13 mouse cellular contexts compared by ENCODE assay signal in genomic region chr11:95896446-95897179, GRCm38 (mm10). TPM values are rescaled to one million over a fixed set of nuclear protein-coding genes. Genes with fewer than 3 reads are reported as not detected.
DNase-seq lines count a peak whose midpoint lies in the region; ATAC-seq and TF ChIP-seq lines count a peak whose summit lies in the region.
"Had no signal": no experiment of that assay in that cellular context is flagged by ENCODE, and none has a peak within 500 bp of the region (broad histone marks: within the 10 kb centered on the region; RNA-seq: fewer than 3 reads in every experiment).

No protein-coding gene starts in this region.

- WGBS in macrophage (ENCODE audit: missing documents), result 7% methylated on average over 14 of the region's 14 CpGs
- WGBS in midbrain, embryonic 13.5 days, result 85% methylated on average over 14 of the region's 14 CpGs

- DNase-seq in spleen, postnatal 36 days (ENCODE audit: low spot score in 2 of 2), result peak; percentile 40 to 55
- no peak for DNase-seq in spleen, adult 12 weeks (ENCODE audit: low spot score)
- peak; percentile 35 for DNase-seq in thymus, postnatal 25 days
- DNase-seq in urinary bladder, postnatal 25 days (ENCODE audit: low spot score), result no peak
- DNase-seq in layer of hippocampus, adult 2 months (ENCODE audit: low spot score in 2 of 2), result no peak
- DNase-seq: gastrocnemius, postnatal 25 days; kidney, postnatal 4 days had no signal

- H3K79me2 ChIP-seq in macrophage (ENCODE audit: inconsistent target), result no peaks in the 10 kb centered on the region

- TF ChIP-seq POLR2A in bone marrow macrophage, adult 2 months (IDR thresholded peaks at IDR 0.05; ENCODE audit: borderline replicate concordance, low read depth, low read length), result no peak

- no peaks in the 10 kb centered on the region for H3K36me3 ChIP-seq in macrophage (ENCODE audit: inconsistent target)
- no peaks in the 10 kb centered on the region for H3K36me3 ChIP-seq in midbrain, embryonic 13.5 days

- H3K4me2 ChIP-seq in midbrain, embryonic 13.5 days (replicated peaks), result no peak overlapping the region

- no peak overlapping the region for H3K9ac ChIP-seq in midbrain, embryonic 13.5 days (replicated peaks)

- H3K4me3 ChIP-seq in bone marrow macrophage, adult 2 months (ENCODE audit: insufficient read depth, low read length), result peak overlapping the region; percentile 55
- H3K4me3 ChIP-seq in macrophage (ENCODE audit: inconsistent target), result peak overlapping the region; percentile 34
- H3K4me3 ChIP-seq in midbrain, embryonic 13.5 days (replicated peaks), result no peak overlapping the region
- no peak overlapping the region for H3K4me3 ChIP-seq in layer of hippocampus, adult 2 months

- H3K27ac ChIP-seq in bone marrow macrophage, adult 2 months (ENCODE audit: insufficient read depth, low read depth, low read length), result no peak overlapping the region
- H3K27ac ChIP-seq in macrophage, result no peak overlapping the region
- no peak overlapping the region for H3K27ac ChIP-seq in midbrain, embryonic 13.5 days
- H3K27ac ChIP-seq in layer of hippocampus, adult 2 months, result no peak overlapping the region

- ATAC-seq in midbrain, embryonic 13.5 days, result no peak
- ATAC-seq: lung, postnatal 0 days had no signal

- H3K4me1 ChIP-seq in bone marrow macrophage, adult 2 months (ENCODE audit: control insufficient read depth, insufficient read depth, low read length), result peaks cover 5% of the 10 kb centered on the region
- no peaks in the 10 kb centered on the region for H3K4me1 ChIP-seq in midbrain, embryonic 13.5 days (replicated peaks)

- TF ChIP-seq CTCF in bone marrow macrophage, adult 2 months (IDR thresholded peaks at IDR 0.05; ENCODE audit: low read depth, low read length), result no peak
- no peak for TF ChIP-seq CTCF in layer of hippocampus, adult 2 months (conservative IDR thresholded peaks at IDR 0.05)

- H3K9me3 ChIP-seq in midbrain, embryonic 13.5 days, result no peaks in the 10 kb centered on the region

- peaks cover 4% of the 10 kb centered on the region; the same call in 1 of the 2 replicates for H3K27me3 ChIP-seq in midbrain, embryonic 13.5 days

RNA-seq across cellular contexts. Expression of gene B4galnt2, which starts 18.1 kb away (rescaled TPM):
- 0.64 TPM in 1 of 2 replicates, not detected in the other for polyA plus RNA-seq in bone marrow macrophage, adult 2 months (2012; ENCODE audit: insufficient read depth, insufficient read length, missing spikeins)
- total RNA-seq in macrophage (2018; cell fraction: chromatin; rRNA removed), result 1 to 10 TPM in 1 of 26 experiments, under 1 TPM in 12, not detected in 13; 0.39 to 1.4 (median 0.57) TPM
- total RNA-seq in macrophage (2018; cell fraction: cytosol; rRNA removed), result under 1 TPM; 0.23 to 0.74 (median 0.51) TPM
- total RNA-seq in macrophage (2018; cell fraction: nucleus; rRNA removed), result 1 to 10 TPM in 2 of 26 experiments, under 1 TPM in 11, not detected in 13; 0.30 to 1.3 (median 0.71) TPM
- polyA plus RNA-seq in macrophage (2018), result 0.19 to 0.55 TPM (median 0.33 TPM) in 3 replicates
- not detected in 2 replicates for polyA plus RNA-seq in midbrain, embryonic 13.5 days (2015; fragmentation: Nextera tagmentation; extraction: Ambion mirVana)
- total RNA-seq in layer of hippocampus, adult 2 months (2021), result not detected
- total RNA-seq: gastrocnemius, postnatal 25 days; left cerebral cortex, postnatal 36 days had no signal
- polyA plus RNA-seq: forebrain, embryonic 11.5 days; lung, postnatal 0 days had no signal

RNA-seq across cellular contexts. Expression of gene Abi3, which starts 54.3 kb away (rescaled TPM):
- 51.7 and 60.6 TPM in 2 replicates for polyA plus RNA-seq in bone marrow macrophage, adult 2 months (2012; ENCODE audit: insufficient read depth, insufficient read length, missing spikeins)
- total RNA-seq in macrophage (2018; cell fraction: chromatin; rRNA removed), result 100 to 1,000 TPM in 2 of 26 experiments, 10 to 100 TPM in 22, 1 to 10 TPM in 2; 5.7 to 110 (median 41.7) TPM
- total RNA-seq in macrophage (2018; cell fraction: cytosol; rRNA removed), result 10 to 100 TPM; 10.2 to 71.2 (median 34.2) TPM
- total RNA-seq in macrophage (2018; cell fraction: nucleus; rRNA removed), result 10 to 100 TPM; 10.8 to 88.2 (median 46.4) TPM
- 22.4 to 35.6 TPM (median 30.2 TPM) in 3 replicates for polyA plus RNA-seq in macrophage (2018)
- polyA plus RNA-seq in midbrain, embryonic 13.5 days (2015; fragmentation: Nextera tagmentation; extraction: Ambion mirVana), result 1.1 and 1.6 TPM in 2 replicates
- total RNA-seq in layer of hippocampus, adult 2 months (2021), result 1 to 10 TPM; 3.3 to 6.8 TPM

RNA-seq across cellular contexts. Expression of gene Gngt2, which starts 59.6 kb away (rescaled TPM):
- 167 and 176 TPM in 2 replicates for polyA plus RNA-seq in bone marrow macrophage, adult 2 months (2012; ENCODE audit: insufficient read depth, insufficient read length, missing spikeins)
- total RNA-seq in macrophage (2018; cell fraction: chromatin; rRNA removed), result 10 to 100 TPM in 20 of 26 experiments, 1 to 10 TPM in 6; 3.8 to 78.4 (median 31.9) TPM
- 100 to 1,000 TPM; 135 to 329 (median 231) TPM for total RNA-seq in macrophage (2018; cell fraction: cytosol; rRNA removed)
- total RNA-seq in macrophage (2018; cell fraction: nucleus; rRNA removed), result 100 to 1,000 TPM in 8 of 26 experiments, 10 to 100 TPM in 18; 11.9 to 175 (median 78.7) TPM
- 226 to 415 TPM (median 244 TPM) in 3 replicates for polyA plus RNA-seq in macrophage (2018)
- polyA plus RNA-seq in midbrain, embryonic 13.5 days (2015; fragmentation: Nextera tagmentation; extraction: Ambion mirVana), result 2.7 and 3.8 TPM in 2 replicates
- total RNA-seq in layer of hippocampus, adult 2 months (2021), result 1 to 10 TPM; 2.6 to 4.5 TPM

Comparison
In these comparisons a context has a peak if more than half of its experiments do, and no peak if none do; other contexts are left out.
1. DNase-seq: peak in spleen, postnatal 36 days (2 of 2) and thymus, postnatal 25 days (single experiment); none in spleen, adult 12 weeks (single experiment), urinary bladder, postnatal 25 days (single experiment) and layer of hippocampus, adult 2 months (0 of 2).
2. H3K4me3 ChIP-seq: peak in bone marrow macrophage, adult 2 months (single experiment) and macrophage (single experiment); none in midbrain, embryonic 13.5 days (single experiment) and layer of hippocampus, adult 2 months (single experiment).
3. RNA of gene Gngt2, which starts 59.6 kb away (polyA plus RNA-seq): 226 to 415 TPM in macrophage and 167 to 176 TPM in bone marrow macrophage, adult 2 months; 2.7 to 3.8 TPM in midbrain, embryonic 13.5 days; every median in the first group is over 10 times any median in the second.